Mouse (Mus musculus): ENCODE measurements around the gene Amer2. TPM values are rescaled to one million over a fixed set of nuclear protein-coding genes. Genes with fewer than 3 reads are reported as not detected.
"Not testable (repeated sequence)": the region's sequence is repeated elsewhere in the genome, so short reads cannot be mapped to it uniquely, and the experiment has no call there.

The Amer2 gene
- not detected in 2 replicates for total RNA-seq (2012; rRNA removed)
- total RNA-seq (2014; rRNA removed) = not detected in 2 replicates
- not detected in 2 replicates for polyA plus RNA-seq (2012; ENCODE audit: insufficient read length, low read depth)

DNA sequence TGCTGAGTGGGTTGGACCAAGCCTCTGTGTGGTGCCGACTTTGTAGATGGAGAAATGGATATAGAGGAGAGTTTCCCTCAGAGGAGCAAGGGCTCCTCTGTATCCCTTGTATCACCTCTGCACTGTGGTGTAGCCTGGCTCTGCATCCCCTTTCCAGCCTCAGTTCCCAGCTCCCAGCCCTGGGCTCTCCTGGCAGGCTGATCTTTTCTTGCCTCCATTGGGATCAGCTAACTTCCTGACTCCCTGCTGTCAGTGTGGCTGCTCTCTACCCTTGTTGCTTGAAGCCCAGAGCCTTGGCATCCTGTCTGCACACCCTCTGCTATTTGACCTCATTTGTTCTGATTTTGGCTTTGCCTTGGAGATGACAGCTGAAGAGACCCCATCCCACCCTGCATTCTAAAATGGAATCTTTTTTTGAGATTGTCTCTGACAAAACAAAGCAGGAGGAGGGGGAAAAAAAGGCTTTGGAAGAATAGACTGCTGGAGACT, at the start of gene Amer2:
Amer2 (plus strand) TSS at position 439 of the 489 bp plus-strand sequence.
- H3K27ac ChIP-seq (ENCODE audit: insufficient read depth, low read depth) = no peak within 1 kb of the TSS
- in situ Hi-C loops (cut with MboI; ENCODE audit: low pct_ligation_motif_present, low pct_unique_long_range_greater_than_20kb, low sequenced_read_pairs) (no loop called here), dilution Hi-C loops (cut with MboI; ENCODE audit: extremely low pct_ligation_motif_present, extremely low pct_unique_long_range_greater_than_20kb, low sequenced_read_pairs) (no loop called here)
- H3K27me3 ChIP-seq (replicated peaks) = no peaks in the 10 kb centered on the region
- no peak within 1 kb of the TSS for H3K9ac ChIP-seq (ENCODE audit: insufficient read depth, low read depth)
- peaks cover under 1% of the 10 kb centered on the region for H3K9me3 ChIP-seq (replicated peaks; ENCODE audit: low read length)
- H3K79me2 ChIP-seq (replicated peaks; ENCODE audit: control insufficient read depth, extremely low read depth, insufficient read depth, poor library complexity, severe bottlenecking) = no peaks in the 10 kb centered on the region
- TF ChIP-seq ELF1 (IDR thresholded peaks at IDR 0.05; ENCODE audit: low read depth, low read length) (no peak), MAX (IDR thresholded peaks at IDR 0.05; ENCODE audit: low read length) (no peak), RAD21 (IDR thresholded peaks at IDR 0.05; ENCODE audit: low read depth, low read length) (no peak), MEF2A (IDR thresholded peaks at IDR 0.05; ENCODE audit: borderline replicate concordance, low read depth, low read length) (no peak), ZMIZ1 (IDR thresholded peaks at IDR 0.05; ENCODE audit: low read depth, low read length) (no peak), SIN3A (IDR thresholded peaks at IDR 0.05; ENCODE audit: low read length) (no peak), MAFK (IDR thresholded peaks at IDR 0.05; ENCODE audit: insufficient replicate concordance, low read length) (no peak), JUN (IDR thresholded peaks at IDR 0.05; ENCODE audit: insufficient read depth, low read depth, low read length) (no peak), NRF1 (IDR thresholded peaks at IDR 0.05; ENCODE audit: low read depth, low read length) (no peak), SMC3 (IDR thresholded peaks at IDR 0.05; ENCODE audit: low read depth, low read length) (no peak), POLR2A (IDR thresholded peaks at IDR 0.05; ENCODE audit: low read depth, low read length) (no peak), TBP (conservative IDR thresholded peaks at IDR 0.05; ENCODE audit: low read depth, low read length) (no peak), MYC (IDR thresholded peaks at IDR 0.05; ENCODE audit: low read depth, low read length) (no peak), POLR2AphosphoS2 (IDR thresholded peaks at IDR 0.05; ENCODE audit: low read depth, low read length) (no peak)
- no peaks in the 10 kb centered on the region for H3K36me3 ChIP-seq (replicated peaks in 1 of 2; ENCODE audit: control insufficient read depth in 1 of 2, insufficient read depth in 1 of 2, low read length in 1 of 2)
- DNase-seq (ENCODE audit: extremely low read depth) = no peak
- H3K4me3 ChIP-seq (replicated peaks in 1 of 3; ENCODE audit: low read depth in 2 of 3, low read length in 2 of 3, poor library complexity in 1 of 3) = no peak within 1 kb of the TSS
- H3K4me1 ChIP-seq (ENCODE audit: control insufficient read depth in 1 of 2, insufficient read depth in 2 of 2) = peaks cover 0 to 5% of the 10 kb centered on the region in 2 experiments; a peak in 2 of 4 replicates
- H3K4me2 ChIP-seq (ENCODE audit: insufficient read depth, low read depth, poor library complexity, severe bottlenecking) = no peak within 1 kb of the TSS

DNA sequence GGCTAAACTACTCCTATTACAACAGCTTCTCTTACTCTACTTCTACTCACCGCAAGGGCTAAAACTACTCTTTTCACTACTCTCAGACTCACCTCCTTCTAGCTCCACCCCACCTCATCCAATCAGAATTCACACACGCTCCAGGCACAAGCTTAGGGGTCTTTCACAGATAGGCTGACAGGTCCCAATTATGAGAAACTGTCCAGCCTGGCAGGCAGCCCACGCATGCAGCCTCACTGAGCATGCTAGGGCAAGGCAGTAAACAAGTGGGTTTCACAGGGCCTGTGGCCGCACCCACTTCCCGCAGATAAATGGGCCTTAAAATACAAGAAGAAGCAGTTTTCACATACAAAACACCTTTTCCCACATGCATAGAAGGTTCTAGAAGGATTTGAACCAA, 33.1 kb upstream of the Amer2 start:
- in situ Hi-C loops (cut with MboI; ENCODE audit: low pct_ligation_motif_present, low pct_unique_long_range_greater_than_20kb, low sequenced_read_pairs); DNase-seq (ENCODE audit: extremely low read depth); H3K4me2 ChIP-seq (ENCODE audit: insufficient read depth, low read depth, poor library complexity, severe bottlenecking); H3K79me2 ChIP-seq (replicated peaks; ENCODE audit: control insufficient read depth, extremely low read depth, insufficient read depth, poor library complexity, severe bottlenecking); H3K9ac ChIP-seq (ENCODE audit: insufficient read depth, low read depth); H3K27ac ChIP-seq (ENCODE audit: insufficient read depth, low read depth); H3K36me3 ChIP-seq (replicated peaks in 1 of 2; ENCODE audit: control insufficient read depth in 1 of 2, insufficient read depth in 1 of 2, low read length in 1 of 2); H3K4me1 ChIP-seq (ENCODE audit: control insufficient read depth in 1 of 2, insufficient read depth in 2 of 2); H3K9me3 ChIP-seq (replicated peaks; ENCODE audit: low read length); dilution Hi-C loops (cut with MboI; ENCODE audit: extremely low pct_ligation_motif_present, extremely low pct_unique_long_range_greater_than_20kb, low sequenced_read_pairs); H3K27me3 ChIP-seq (replicated peaks); H3K4me3 ChIP-seq (replicated peaks in 1 of 3; ENCODE audit: low read depth in 2 of 3, low read length in 2 of 3, poor library complexity in 1 of 3): not testable (repeated sequence)

DNA sequence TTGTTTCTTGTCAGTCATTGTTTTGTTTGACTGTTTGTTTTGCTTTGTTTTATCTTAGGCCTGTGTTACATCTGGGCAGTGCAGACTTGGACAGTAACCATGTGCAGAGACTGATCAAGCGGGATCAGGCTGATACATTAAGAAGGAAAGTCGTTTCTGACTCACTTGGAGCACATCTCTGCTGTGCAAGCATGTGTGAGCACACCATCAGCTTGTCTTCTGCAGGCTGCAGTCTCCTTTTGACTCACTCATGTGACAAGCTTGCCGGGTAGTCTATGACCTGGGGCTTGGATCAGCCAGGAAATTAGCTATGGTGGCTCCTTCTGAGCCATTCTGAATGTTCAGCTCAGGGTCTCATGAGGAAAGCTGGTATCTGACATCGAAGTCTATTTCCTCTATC, 32.5 kb upstream of the Amer2 start:
- in situ Hi-C loops (cut with MboI; ENCODE audit: low pct_ligation_motif_present, low pct_unique_long_range_greater_than_20kb, low sequenced_read_pairs) = no loop called here
- Histone ChIP-seq H3K9me3 (replicated peaks; ENCODE audit: low read length) (no peaks in the 10 kb centered on the region), H3K9ac (ENCODE audit: insufficient read depth, low read depth) (no peak overlapping the region), H3K4me1 (ENCODE audit: control insufficient read depth in 1 of 2, insufficient read depth in 2 of 2) (no peaks in the 10 kb centered on the region), H3K4me2 (ENCODE audit: insufficient read depth, low read depth, poor library complexity, severe bottlenecking) (no peak overlapping the region), H3K79me2 (replicated peaks; ENCODE audit: control insufficient read depth, extremely low read depth, insufficient read depth, poor library complexity, severe bottlenecking) (no peaks in the 10 kb centered on the region), H3K27ac (ENCODE audit: insufficient read depth, low read depth) (no peak overlapping the region), H3K36me3 (replicated peaks in 1 of 2; ENCODE audit: control insufficient read depth in 1 of 2, insufficient read depth in 1 of 2, low read length in 1 of 2) (no peaks in the 10 kb centered on the region), H3K4me3 (replicated peaks in 1 of 3; ENCODE audit: low read depth in 2 of 3, low read length in 2 of 3, poor library complexity in 1 of 3) (no peak overlapping the region), H3K27me3 (replicated peaks) (no peaks in the 10 kb centered on the region)
- dilution Hi-C loops (cut with MboI; ENCODE audit: extremely low pct_ligation_motif_present, extremely low pct_unique_long_range_greater_than_20kb, low sequenced_read_pairs) = no loop called here
- TF ChIP-seq SMC3 (IDR thresholded peaks at IDR 0.05; ENCODE audit: low read depth, low read length) = no peak
- TF ChIP-seq RCOR1 (conservative IDR thresholded peaks at IDR 0.05; ENCODE audit: low read depth, low read length) = 0 out of 2 replicates have a peak, but pooled peaks have one; percentile 37
- peak; percentile 7; the same call in 1 of the 2 replicates for TF ChIP-seq JUN (IDR thresholded peaks at IDR 0.05; ENCODE audit: insufficient read depth, low read depth, low read length)
- no peak for TF ChIP-seq PAX5 (IDR thresholded peaks at IDR 0.05; ENCODE audit: low read length)
- TF ChIP-seq JUND (conservative IDR thresholded peaks at IDR 0.05; ENCODE audit: low read depth, low read length) = peak; percentile 71; the same call in 1 of the 2 replicates
- peak; percentile 88 for TF ChIP-seq BHLHE40 (IDR thresholded peaks at IDR 0.05; ENCODE audit: low read depth, low read length)
- TF ChIP-seq EP300 (IDR thresholded peaks at IDR 0.05; ENCODE audit: low read length) = peak; percentile 36
- TF ChIP-seq IRF4 (IDR thresholded peaks at IDR 0.05; ENCODE audit: low read depth, low read length) = peak; percentile 58; the same call in 1 of the 2 replicates
- DNase-seq (ENCODE audit: extremely low read depth) = peak; percentile 31

All from CH12.LX (cell line).